Mouse (Mus musculus) midbrain, embryonic 15.5 days (tissue): ENCODE results near the gene Ccdc113. TPM values are rescaled to one million over a fixed set of nuclear protein-coding genes. Genes with fewer than 3 reads are reported as not detected.
"Not testable (repeated sequence)": the region's sequence is repeated elsewhere in the genome, so short reads cannot be mapped to it uniquely, and the experiment has no call there.

Experiments
- ATAC-seq: fragments of 200-750 bp; cut with Nextera tagmentation; replicated peaks from 2 replicates; pipeline ENCODE4 v1.8.0; 2017; ENCODE audit warnings: moderate TSS enrichment
- H3K27ac ChIP-seq: fragments of 300-500 bp; sonication (generic); 2 replicates; pipeline ENCODE4 v1.5.1; 2015; ENCODE audit warnings: mild to moderate bottlenecking, inconsistent platforms
- H3K27me3 ChIP-seq: fragments of 300-500 bp; sonication (generic); replicated peaks from 2 replicates; pipeline ENCODE4 v1.6.1; 2015; ENCODE audit warnings: inconsistent platforms
- H3K36me3 ChIP-seq: fragments of 300-500 bp; sonication (generic); replicated peaks from 2 replicates; pipeline ENCODE4 v1.6.1; 2015; ENCODE audit warnings: inconsistent platforms
- H3K4me1 ChIP-seq: fragments of 300-500 bp; sonication (generic); 2 replicates; pipeline ENCODE4 v1.6.1; 2015; ENCODE audit warnings: inconsistent platforms
- H3K4me2 ChIP-seq: fragments of 300-500 bp; sonication (generic); 2 replicates; pipeline ENCODE4 v1.6.1; 2015; ENCODE audit warnings: inconsistent platforms, mild to moderate bottlenecking, moderate library complexity
- H3K4me3 ChIP-seq: fragments of 300-500 bp; sonication (generic); 2 replicates; pipeline ENCODE4 v1.5.1; 2015; ENCODE audit warnings: mild to moderate bottlenecking, inconsistent platforms
- H3K9ac ChIP-seq: fragments of 300-500 bp; sonication (generic); 2 replicates; pipeline ENCODE4 v1.6.1; 2015; ENCODE audit warnings: mild to moderate bottlenecking, inconsistent platforms
- H3K9me3 ChIP-seq: fragments of 300-500 bp; sonication (generic); 2 replicates; pipeline ENCODE4 v1.6.1; 2016; ENCODE audit warnings: inconsistent platforms
- WGBS: fragments of 180-500 bp; shearing (Covaris S2); methylation state at CpG from one replicate; pipeline ENCODE4 v1.1.7; 2015; ENCODE audit warnings: mixed read lengths; 5-methylcytosine and 5-hydroxymethylcytosine counted together
- polyA plus RNA-seq: library from polyadenylated mRNA; unstranded; fragments of >200 nt; fragmentation: Nextera tagmentation; extraction: Ambion mirVana; gene quantifications from 2 replicates; pipeline ENCODE4 v1.2.1, GENCODE M21; 2015

Gene Ccdc113
- polyA plus RNA-seq, 1 experiment from 2014 or later = 1.2 TPM

DNA sequence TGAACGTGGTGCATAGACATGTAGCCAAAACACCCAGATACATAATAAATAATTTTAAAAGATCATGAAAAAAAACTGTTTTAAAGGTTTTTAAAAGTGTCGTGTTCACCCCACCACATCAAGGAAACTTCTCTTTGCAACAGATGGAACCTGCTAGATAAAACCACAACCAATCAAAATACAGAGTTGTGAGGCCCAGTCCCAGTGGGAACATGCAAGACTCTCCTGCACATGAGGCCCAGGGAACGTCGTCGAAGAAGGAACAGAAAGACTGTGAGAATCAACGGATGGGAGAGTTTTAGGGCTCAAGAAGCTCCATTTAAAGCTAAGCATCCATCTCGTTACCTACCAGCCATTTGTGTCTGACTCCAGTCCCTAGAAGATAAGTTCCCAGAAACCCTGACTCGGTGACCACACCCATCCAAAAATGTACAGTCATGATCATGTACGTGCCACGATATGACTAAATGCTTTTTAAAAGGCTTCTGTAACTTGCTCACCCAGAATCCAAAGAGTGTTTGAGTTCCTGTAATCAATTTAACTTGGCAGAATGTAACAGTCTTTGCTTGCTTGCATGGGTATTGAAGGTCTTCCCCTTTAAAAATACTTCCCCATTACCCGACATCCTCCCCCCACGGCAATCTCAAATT, 58.4 kb downstream of the Ccdc113 start:
- Histone ChIP-seq H3K4me3 (no peak overlapping the region), H3K4me2 (no peak overlapping the region)

GRCm38 (mm10) chr8:95593439-95594393, 59.8 kb downstream of the Ccdc113 start:
- no peaks in the 10 kb centered on the region for H3K4me1 ChIP-seq
- no peaks in the 10 kb centered on the region for H3K27me3 ChIP-seq
- H3K9ac ChIP-seq = no peak overlapping the region
- no peak overlapping the region for H3K27ac ChIP-seq
- no peaks in the 10 kb centered on the region for H3K9me3 ChIP-seq
- no peak for ATAC-seq
- WGBS = 90% methylated on average over 7 of the region's 7 CpGs
- H3K4me3 ChIP-seq = no peak overlapping the region
- no peaks in the 10 kb centered on the region for H3K36me3 ChIP-seq
- no peak overlapping the region for H3K4me2 ChIP-seq

More for the DNA sequence above, 58.4 kb downstream of the Ccdc113 start:
- Histone ChIP-seq H3K4me1 (no peaks in the 10 kb centered on the region), H3K9me3 (no peaks in the 10 kb centered on the region), H3K27me3 (no peaks in the 10 kb centered on the region), H3K36me3 (no peaks in the 10 kb centered on the region), H3K9ac (no peak overlapping the region), H3K27ac (no peak overlapping the region)
- 90% methylated on average over 12 of the region's 12 CpGs for WGBS
- no peak for ATAC-seq

GRCm38 (mm10) chr8:95595131-95595530, 61.2 kb downstream of the Ccdc113 start:
- H3K4me1 ChIP-seq = no peaks in the 10 kb centered on the region
- 85% methylated on average over 14 of the region's 14 CpGs for WGBS
- H3K4me3 ChIP-seq = no peak overlapping the region
- no peak overlapping the region for H3K27ac ChIP-seq
- no peaks in the 10 kb centered on the region for H3K36me3 ChIP-seq
- no peak overlapping the region for H3K4me2 ChIP-seq
- no peak overlapping the region for H3K9ac ChIP-seq
- no peaks in the 10 kb centered on the region for H3K9me3 ChIP-seq
- no peak for ATAC-seq
- no peaks in the 10 kb centered on the region for H3K27me3 ChIP-seq

DNA sequence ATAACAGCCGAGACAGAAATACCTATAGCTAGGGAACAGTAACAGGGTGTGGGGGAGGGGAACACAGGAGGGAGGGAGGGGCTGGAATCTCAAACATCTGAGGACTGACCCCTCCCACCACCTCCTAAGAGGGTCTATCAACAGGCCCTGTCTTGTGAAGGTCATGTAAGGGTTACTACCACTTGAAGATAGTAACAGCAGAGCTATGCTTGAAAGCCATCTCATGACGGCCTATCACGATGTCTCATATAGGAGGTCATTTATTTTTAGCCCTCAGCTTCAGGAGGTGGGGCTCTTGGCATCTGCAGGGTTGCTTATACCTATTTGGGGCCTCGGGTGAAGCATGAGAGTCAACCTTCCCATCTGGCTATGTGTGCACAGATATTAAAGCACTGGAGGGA, 63.0 kb downstream of the Ccdc113 start:
- WGBS = 65% methylated on average over 4 of the region's 4 CpGs
- ATAC-seq = no peak
- H3K9me3 ChIP-seq = no peaks in the 10 kb centered on the region

GRCm38 (mm10) chr8:95599861-95600260, 66.0 kb downstream of the Ccdc113 start:
- H3K4me1 ChIP-seq = no peaks in the 10 kb centered on the region
- 0 out of 2 replicates have a peak, but pooled peaks have one; percentile 45 for ATAC-seq
- H3K4me3 ChIP-seq = no peak overlapping the region
- no peak overlapping the region for H3K9ac ChIP-seq
- H3K27me3 ChIP-seq = no peaks in the 10 kb centered on the region
- H3K27ac ChIP-seq = no peak overlapping the region
- WGBS = 9% methylated on average over 11 of the region's 11 CpGs
- H3K9me3 ChIP-seq = no peaks in the 10 kb centered on the region
- no peaks in the 10 kb centered on the region for H3K36me3 ChIP-seq
- H3K4me2 ChIP-seq = no peak overlapping the region; the same call in 1 of the 2 replicates

More for the DNA sequence above, 63.0 kb downstream of the Ccdc113 start:
- no peaks in the 10 kb centered on the region for H3K27me3 ChIP-seq
- no peaks in the 10 kb centered on the region for H3K4me1 ChIP-seq
- H3K4me3 ChIP-seq = no peak overlapping the region
- no peak overlapping the region for H3K9ac ChIP-seq
- no peaks in the 10 kb centered on the region for H3K36me3 ChIP-seq
- no peak overlapping the region for H3K27ac ChIP-seq
- H3K4me2 ChIP-seq = no peak overlapping the region

GRCm38 (mm10) chr8:95601306-95601705, 67.4 kb downstream of the Ccdc113 start:
- Histone ChIP-seq H3K36me3 (no peaks in the 10 kb centered on the region), H3K4me2 (no peak overlapping the region), H3K27me3 (no peaks in the 10 kb centered on the region), H3K4me3 (no peak overlapping the region), H3K27ac (no peak overlapping the region), H3K9me3 (no peaks in the 10 kb centered on the region), H3K9ac (no peak overlapping the region), H3K4me1 (no peaks in the 10 kb centered on the region)
- 75% methylated on average over 15 of the region's 15 CpGs for WGBS
- no peak for ATAC-seq

DNA sequence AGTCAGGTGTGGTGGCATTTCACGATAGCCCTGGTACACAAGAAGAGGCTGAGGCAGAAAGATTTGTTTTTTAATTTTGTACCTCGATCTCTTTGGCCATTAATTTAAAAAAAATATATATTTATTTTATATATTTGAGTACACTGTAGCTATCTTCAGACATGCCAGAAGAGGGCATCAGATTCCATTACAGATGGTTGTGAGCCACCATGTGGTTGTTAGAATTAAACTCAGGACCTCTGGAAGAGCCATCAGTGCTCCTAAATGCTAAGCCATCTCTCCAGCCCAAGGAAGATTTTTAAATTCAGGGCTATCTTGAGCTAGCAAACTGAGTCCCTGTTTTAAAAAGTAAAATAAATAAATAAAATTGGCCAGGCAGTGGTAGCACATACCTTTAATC, 68.3 kb downstream of the Ccdc113 start:
- no peaks in the 10 kb centered on the region for H3K27me3 ChIP-seq
- H3K4me2 ChIP-seq = no peak overlapping the region
- no peak for ATAC-seq
- 89% methylated on average over 2 of the region's 2 CpGs for WGBS
- no peaks in the 10 kb centered on the region for H3K4me1 ChIP-seq
- H3K9ac ChIP-seq = no peak overlapping the region
- no peaks in the 10 kb centered on the region for H3K36me3 ChIP-seq
- H3K4me3 ChIP-seq = no peak overlapping the region
- no peak overlapping the region for H3K27ac ChIP-seq
- H3K9me3 ChIP-seq = no peaks in the 10 kb centered on the region

DNA sequence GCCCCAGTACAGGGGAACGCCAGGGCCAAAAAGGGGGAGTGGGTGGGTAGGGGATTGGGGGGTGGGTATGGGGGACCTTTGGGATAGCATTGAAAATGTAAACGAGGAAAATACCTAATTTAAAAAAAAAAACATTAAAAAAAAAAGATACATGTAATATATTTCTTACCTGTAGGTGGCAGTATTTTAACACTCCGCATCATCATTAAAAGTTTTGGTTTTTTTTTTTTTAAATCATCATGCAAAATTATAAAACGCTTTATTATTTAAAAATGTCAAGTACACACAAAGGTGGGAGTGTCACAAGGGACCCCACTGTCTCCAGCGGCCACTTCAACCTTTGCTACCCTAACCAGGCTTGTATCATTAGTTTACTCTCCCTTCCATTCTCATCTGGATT, 72.6 kb downstream of the Ccdc113 start:
- not testable (repeated sequence) for H3K9me3 ChIP-seq, H3K27me3 ChIP-seq, H3K27ac ChIP-seq, H3K9ac ChIP-seq, H3K4me3 ChIP-seq, H3K4me1 ChIP-seq, H3K36me3 ChIP-seq, H3K4me2 ChIP-seq, ATAC-seq
- 28% methylated on average over 4 of the region's 5 CpGs for WGBS

GRCm38 (mm10) chr8:95607210-95607609, 73.3 kb downstream of the Ccdc113 start:
- Histone ChIP-seq H3K4me3 (no peak overlapping the region), H3K4me2 (no peak overlapping the region), H3K27me3 (no peaks in the 10 kb centered on the region), H3K36me3 (no peaks in the 10 kb centered on the region), H3K4me1 (no peaks in the 10 kb centered on the region; the same call in 1 of the 2 replicates), H3K9me3 (no peaks in the 10 kb centered on the region), H3K27ac (no peak overlapping the region), H3K9ac (no peak overlapping the region)
- 62% methylated on average over 9 of the region's 9 CpGs for WGBS
- ATAC-seq = no peak

Other genes with a start within 250 kb of the Ccdc113 start
- gene Cngb1, start 227.5 kb upstream of the Ccdc113 start, polyA plus RNA-seq = 0.57 and 0.58 TPM in 2 replicates
- gene Tepp, start 223.5 kb upstream of the Ccdc113 start, polyA plus RNA-seq = 1.8 and 2.2 TPM in 2 replicates
- gene Zfp319, start 202.1 kb upstream of the Ccdc113 start, polyA plus RNA-seq = 19.0 and 19.1 TPM in 2 replicates
- gene Usb1, start 201.8 kb upstream of the Ccdc113 start, polyA plus RNA-seq = 37.4 and 38.4 TPM in 2 replicates
- gene Mmp15, start 181.8 kb upstream of the Ccdc113 start, polyA plus RNA-seq = 18.1 and 18.7 TPM in 2 replicates
- gene Cfap20, start 99.2 kb upstream of the Ccdc113 start, polyA plus RNA-seq = 120 and 121 TPM in 2 replicates
- 9.8 and 10.2 TPM in 2 replicates for gene Csnk2a2, start 44.0 kb upstream of the Ccdc113 start, polyA plus RNA-seq
- not detected in 2 replicates for gene Prss54, start 42.3 kb downstream of the Ccdc113 start, polyA plus RNA-seq
- 6.6 and 7.5 TPM in 2 replicates for gene Gins3, start 99.4 kb downstream of the Ccdc113 start, polyA plus RNA-seq
- gene Ndrg4, start 142.9 kb downstream of the Ccdc113 start, polyA plus RNA-seq = 379 and 386 TPM in 2 replicates
- 30.7 and 31.9 TPM in 2 replicates for gene Setd6, start 181.8 kb downstream of the Ccdc113 start, polyA plus RNA-seq